In genomic region chr17:23815641-23816040, GRCm38 (mm10) we compare ENCODE assay signal across 28 mouse cellular contexts. TPM values are rescaled to one million over a fixed set of nuclear protein-coding genes. Genes with fewer than 3 reads are reported as not detected.
"Had no signal": no experiment of that assay in that cellular context is flagged by ENCODE, and none has a peak within 500 bp of the region (broad histone marks: within the 10 kb centered on the region; RNA-seq: fewer than 3 reads in every experiment).

No protein-coding gene starts in this region.

- DNase-seq: kidney, adult 18-20 months; kidney, adult 9 months; layer of hippocampus, postnatal 36 days; lung, adult 2 months; lung, postnatal 14 days; right cerebral cortex, adult 18-20 months; right cerebral cortex, postnatal 14 days; right cerebral cortex, postnatal 4 days; thymus, adult 2 months; thymus, postnatal 14 days; thymus, postnatal 4 days had no signal

- H3K27me3 ChIP-seq: limb, embryonic 12.5 days; limb, embryonic 15.5 days; midbrain, embryonic 12.5 days; midbrain, embryonic 15.5 days; neural tube, embryonic 12.5 days; neural tube, embryonic 15.5 days had no signal

- H3K9ac ChIP-seq: limb, embryonic 12.5 days; limb, embryonic 15.5 days; midbrain, embryonic 12.5 days; midbrain, embryonic 15.5 days; neural tube, embryonic 12.5 days; neural tube, embryonic 15.5 days had no signal

- H3K4me3 ChIP-seq: left cerebral cortex, adult 2 months; limb, embryonic 12.5 days; limb, embryonic 15.5 days; midbrain, embryonic 12.5 days; midbrain, embryonic 15.5 days; neural tube, embryonic 12.5 days; neural tube, embryonic 15.5 days had no signal

- ATAC-seq: midbrain, embryonic 15.5 days had no signal

- H3K4me1 ChIP-seq: limb, embryonic 12.5 days; limb, embryonic 15.5 days; midbrain, embryonic 12.5 days; midbrain, embryonic 15.5 days; neural tube, embryonic 12.5 days; neural tube, embryonic 15.5 days had no signal

- H3K4me2 ChIP-seq: limb, embryonic 12.5 days; limb, embryonic 15.5 days; liver, embryonic 11.5 days; midbrain, embryonic 12.5 days; midbrain, embryonic 15.5 days; neural tube, embryonic 12.5 days; neural tube, embryonic 15.5 days had no signal

- H3K27ac ChIP-seq: kidney, postnatal 0 days; left cerebral cortex, adult 2 months; limb, embryonic 12.5 days; limb, embryonic 15.5 days; macrophage; midbrain, embryonic 12.5 days; midbrain, embryonic 15.5 days; neural tube, embryonic 12.5 days; neural tube, embryonic 15.5 days had no signal

RNA-seq across cellular contexts. Expression of gene Prss33, which starts 20.2 kb away (rescaled TPM):
- total RNA-seq: layer of hippocampus, postnatal 10 days; layer of hippocampus, postnatal 36 days; left cerebral cortex, adult 2 months; left cerebral cortex, postnatal 10 days; left cerebral cortex, postnatal 36 days; megakaryocyte, adult 5-6 weeks had no signal
- polyA plus RNA-seq: limb, embryonic 12.5 days; limb, embryonic 15.5 days; liver, embryonic 11.5 days; liver, embryonic 16.5 days; lung, adult 2 months; lung, embryonic 16.5 days; macrophage; neural tube, embryonic 12.5 days; neural tube, embryonic 15.5 days had no signal

RNA-seq across cellular contexts. Expression of gene Prss32, which starts 28.0 kb away (rescaled TPM):
- total RNA-seq: layer of hippocampus, adult 8-10 months; layer of hippocampus, postnatal 36 days; left cerebral cortex, adult 2 months; left cerebral cortex, postnatal 10 days; left cerebral cortex, postnatal 36 days; megakaryocyte, adult 5-6 weeks had no signal
- polyA plus RNA-seq: kidney, postnatal 0 days; limb, embryonic 12.5 days; limb, embryonic 15.5 days; liver, embryonic 11.5 days; liver, embryonic 16.5 days; lung, adult 2 months; lung, embryonic 16.5 days; macrophage; midbrain, embryonic 12.5 days; midbrain, embryonic 15.5 days; neural tube, embryonic 12.5 days had no signal

RNA-seq across cellular contexts. Expression of gene Prss41, which starts 28.3 kb away (rescaled TPM):
- total RNA-seq: megakaryocyte, adult 5-6 weeks had no signal
- polyA plus RNA-seq: liver, embryonic 16.5 days; macrophage had no signal
